Mouse (Mus musculus): ENCODE results near the gene Wnt8b. TPM values are rescaled to one million over a fixed set of nuclear protein-coding genes. Genes with fewer than 3 reads are reported as not detected.

The Wnt8b gene
- total and polyA plus RNA-seq, 3 experiments = 0.07 TPM; not detected in 2

DNA sequence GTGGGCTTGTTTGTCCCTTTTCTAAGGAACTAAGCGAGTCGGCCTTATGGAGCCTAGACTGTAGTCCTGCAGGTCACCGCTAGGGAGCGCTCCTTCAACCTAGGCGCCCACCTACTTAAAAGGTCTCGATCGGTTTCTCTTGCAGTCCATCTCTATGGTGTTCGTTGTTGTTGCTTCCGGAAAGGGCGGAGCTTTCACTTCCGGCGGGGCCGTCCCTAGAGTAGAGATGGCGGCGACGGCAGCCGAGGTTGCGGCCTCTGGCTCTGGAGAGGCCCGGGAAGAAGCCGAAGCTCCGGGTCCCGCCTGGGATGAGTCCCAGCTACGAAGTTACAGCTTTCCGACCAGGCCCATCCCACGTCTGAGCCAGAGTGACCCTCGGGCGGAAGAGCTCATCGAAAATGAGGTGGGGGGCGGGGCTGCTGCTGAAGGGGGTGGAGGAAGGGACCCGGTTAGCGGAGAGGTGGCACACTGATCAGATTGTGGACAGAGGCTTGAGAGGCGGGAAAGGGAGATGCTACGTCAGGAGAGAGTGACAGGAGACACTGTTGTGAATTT lies 69.5 kb downstream of the Wnt8b start, which contains the start of gene Hif1an:
TSS of gene Hif1an (plus strand) at position 199 of the 555 bp plus-strand sequence.
- Histone ChIP-seq H3K27ac (ENCODE audit: insufficient read depth, low read depth) (peak within 1 kb of the TSS; percentile 68; the same call in 1 of the 2 replicates), H3K27me3 (replicated peaks) (peaks cover 3% of the 10 kb centered on the region), H3K79me2 (replicated peaks; ENCODE audit: control insufficient read depth, extremely low read depth, insufficient read depth, poor library complexity, severe bottlenecking) (peaks cover 30% of the 10 kb centered on the region), H3K9ac (ENCODE audit: insufficient read depth, low read depth) (peak within 1 kb of the TSS; percentile 99), H3K36me3 (replicated peaks in 1 of 2; ENCODE audit: control insufficient read depth in 1 of 2, insufficient read depth in 1 of 2, low read length in 1 of 2) (peaks cover 33 to 39% of the 10 kb centered on the region in 2 experiments), H3K4me3 (replicated peaks in 1 of 3; ENCODE audit: low read depth in 2 of 3, low read length in 2 of 3, poor library complexity in 1 of 3) (peak within 1 kb of the TSS; percentile 66 to 92 (median 77)), H3K4me1 (ENCODE audit: control insufficient read depth in 1 of 2, insufficient read depth in 2 of 2) (peaks cover 4 to 22% of the 10 kb centered on the region in 2 experiments; a peak in 3 of 4 replicates), H3K4me2 (ENCODE audit: insufficient read depth, low read depth, poor library complexity, severe bottlenecking) (peak within 1 kb of the TSS; percentile 59), H3K9me3 (replicated peaks; ENCODE audit: low read length) (no peaks in the 10 kb centered on the region)
- dilution Hi-C loops (cut with MboI; ENCODE audit: extremely low pct_ligation_motif_present, extremely low pct_unique_long_range_greater_than_20kb, low sequenced_read_pairs) (no loop called here), in situ Hi-C loops (cut with MboI; ENCODE audit: low pct_ligation_motif_present, low pct_unique_long_range_greater_than_20kb, low sequenced_read_pairs) (no loop called here)
- peak; percentile 98 for DNase-seq (ENCODE audit: extremely low read depth)
- TF ChIP-seq KAT2A (IDR thresholded peaks at IDR 0.05; ENCODE audit: insufficient replicate concordance, low read length) (peak; percentile 76; the same call in 1 of the 2 replicates), POLR2A (IDR thresholded peaks at IDR 0.05; ENCODE audit: low read depth, low read length) (peak; percentile 96), ETS1 (conservative IDR thresholded peaks at IDR 0.05; ENCODE audit: low read depth, low read length) (peak; percentile 58; the same call in 1 of the 2 replicates), ZKSCAN1 (IDR thresholded peaks at IDR 0.05; ENCODE audit: borderline replicate concordance, low read depth, low read length) (no peak), BHLHE40 (IDR thresholded peaks at IDR 0.05; ENCODE audit: low read depth, low read length) (peak; percentile 44; the same call in 1 of the 2 replicates), JUND (conservative IDR thresholded peaks at IDR 0.05; ENCODE audit: low read depth, low read length) (no peak), SMC3 (IDR thresholded peaks at IDR 0.05; ENCODE audit: low read depth, low read length) (peak; percentile 24), RCOR1 (conservative IDR thresholded peaks at IDR 0.05; ENCODE audit: low read depth, low read length) (no peak), MXI1 (IDR thresholded peaks at IDR 0.05; ENCODE audit: low read depth, low read length) (peak; percentile 88), TCF12 (IDR thresholded peaks at IDR 0.05; ENCODE audit: low read depth, low read length) (no peak; the same call in none of the 2 replicates), MEF2A (IDR thresholded peaks at IDR 0.05; ENCODE audit: borderline replicate concordance, low read depth, low read length) (peak; percentile 62; the same call in 1 of the 2 replicates), TBP (conservative IDR thresholded peaks at IDR 0.05; ENCODE audit: low read depth, low read length) (peak; percentile 87), GABPA (IDR thresholded peaks at IDR 0.05; ENCODE audit: insufficient replicate concordance, low read depth, low read length) (peak; percentile 78), POLR2AphosphoS2 (IDR thresholded peaks at IDR 0.05; ENCODE audit: low read depth, low read length) (peak; percentile 80; the same call in 1 of the 2 replicates), ZNF384 (IDR thresholded peaks at IDR 0.05; ENCODE audit: low read depth, low read length) (no peak; the same call in 1 of the 2 replicates), CTCF (conservative IDR thresholded peaks at IDR 0.05 in 1 of 2, IDR thresholded peaks at IDR 0.05 in 1 of 2; ENCODE audit: low read depth in 2 of 2, low read length in 2 of 2) (peak; percentile 90 to 94), IRF4 (IDR thresholded peaks at IDR 0.05; ENCODE audit: low read depth, low read length) (peak; percentile 59), MAFK (IDR thresholded peaks at IDR 0.05; ENCODE audit: insufficient replicate concordance, low read length) (0 out of 2 replicates have a peak, but pooled peaks have one; percentile 24), SIN3A (IDR thresholded peaks at IDR 0.05; ENCODE audit: low read length) (peak; percentile 93), ZC3H11A (IDR thresholded peaks at IDR 0.05; ENCODE audit: low read depth, low read length) (no peak), MAZ (IDR thresholded peaks at IDR 0.05; ENCODE audit: low read depth, low read length) (peak; percentile 55; the same call in 1 of the 2 replicates), NELFE (IDR thresholded peaks at IDR 0.05; ENCODE audit: low read depth, low read length) (peak; percentile 88), CHD1 (IDR thresholded peaks at IDR 0.05; ENCODE audit: low read depth, low read length) (no peak; the same call in 1 of the 2 replicates), ZMIZ1 (IDR thresholded peaks at IDR 0.05; ENCODE audit: low read depth, low read length) (peak; percentile 83), HCFC1 (IDR thresholded peaks at IDR 0.05; ENCODE audit: low read depth, low read length) (peak; percentile 90), CHD2 (IDR thresholded peaks at IDR 0.05; ENCODE audit: low read length) (peak; percentile 85; the same call in 1 of the 2 replicates), RAD21 (IDR thresholded peaks at IDR 0.05; ENCODE audit: low read depth, low read length) (no peak), NRF1 (IDR thresholded peaks at IDR 0.05; ENCODE audit: low read depth, low read length) (peak; percentile 41; the same call in 1 of the 2 replicates), ELF1 (IDR thresholded peaks at IDR 0.05; ENCODE audit: low read depth, low read length) (peak; percentile 89), MYC (IDR thresholded peaks at IDR 0.05; ENCODE audit: low read depth, low read length) (no peak; the same call in 1 of the 2 replicates), MAX (IDR thresholded peaks at IDR 0.05; ENCODE audit: low read length) (no peak; the same call in 1 of the 2 replicates), E2F4 (IDR thresholded peaks at IDR 0.05; ENCODE audit: insufficient replicate concordance, low read depth, low read length) (0 out of 2 replicates have a peak, but pooled peaks have one; percentile 73)

Data from CH12.LX (cell line).